Mouse (Mus musculus) C2C12 (cell line): Measurements from ENCODE around the gene Pnliprp2. TPM values are rescaled to one million over a fixed set of nuclear protein-coding genes. Genes with fewer than 3 reads are reported as not detected.

Experiments
- H3K27me3 ChIP-seq: one replicate; pipeline ENCODE4 v1.6.1; 2011; ENCODE audit not compliant: control insufficient read depth, insufficient read depth, insufficient read length
- H3K36me3 ChIP-seq: one replicate; pipeline ENCODE4 v1.6.1; 2011; ENCODE audit not compliant: control insufficient read depth, insufficient read depth
- H3K4me3 ChIP-seq: one replicate; pipeline ENCODE4 v1.5.1; 2011; ENCODE audit warnings: mild to moderate bottlenecking, control low read depth; ENCODE audit not compliant: poor library complexity, insufficient read depth, severe bottlenecking
- H3K79me2 ChIP-seq: one replicate; pipeline ENCODE4 v1.6.1; 2011; ENCODE audit not compliant: control insufficient read depth, insufficient read depth
- H3K79me3 ChIP-seq: one replicate; pipeline ENCODE4 v1.6.1; 2011; ENCODE audit warnings: low read depth, control low read depth
- H3ac ChIP-seq: one replicate; pipeline ENCODE3; 2011; ENCODE audit warnings: low read depth; ENCODE audit not compliant: control insufficient read depth, insufficient read length
- CEBPB ChIP-seq: IDR thresholded peaks from one replicate; pipeline ENCODE4 v1.6.1; 2011; ENCODE audit warnings: low read depth, mild to moderate bottlenecking, control low read depth, moderate library complexity
- CTCF ChIP-seq: IDR thresholded peaks from one replicate; pipeline ENCODE4 v1.5.1; 2011; ENCODE audit not compliant: control insufficient read depth, insufficient read depth, insufficient read length
- FOSL1 ChIP-seq: IDR thresholded peaks from one replicate; pipeline ENCODE4 v1.8.0; 2011; ENCODE audit warnings: mild to moderate bottlenecking, low read length; ENCODE audit not compliant: poor library complexity, insufficient read depth, severe bottlenecking
- MAX ChIP-seq: IDR thresholded peaks from one replicate; pipeline ENCODE4 v1.6.1; 2011; ENCODE audit warnings: mild to moderate bottlenecking, control low read depth
- MYOD1 ChIP-seq: IDR thresholded peaks from one replicate; pipeline ENCODE4 v1.6.1; 2011; ENCODE audit warnings: low read depth; ENCODE audit not compliant: control insufficient read depth, insufficient read length
- MYOG ChIP-seq: IDR thresholded peaks from one replicate; pipeline ENCODE4 v1.6.1; 2011; ENCODE audit not compliant: control insufficient read depth, insufficient read length; ENCODE audit errors: extremely low read depth
- USF1 ChIP-seq: IDR thresholded peaks from one replicate; pipeline ENCODE4 v1.6.1; 2011; ENCODE audit warnings: low read depth, mild to moderate bottlenecking, control low read depth, moderate library complexity
- polyA plus RNA-seq: library from polyadenylated mRNA; unstranded; fragments of >200 nt; fragmentation: generic; extraction: Trizol; gene quantifications from one replicate; pipeline ENCODE4 v1.2.1, GENCODE M21; 2012; ENCODE audit warnings: missing spikeins

Gene Pnliprp2
- polyA plus RNA-seq, 1 experiment = not detected

DNA sequence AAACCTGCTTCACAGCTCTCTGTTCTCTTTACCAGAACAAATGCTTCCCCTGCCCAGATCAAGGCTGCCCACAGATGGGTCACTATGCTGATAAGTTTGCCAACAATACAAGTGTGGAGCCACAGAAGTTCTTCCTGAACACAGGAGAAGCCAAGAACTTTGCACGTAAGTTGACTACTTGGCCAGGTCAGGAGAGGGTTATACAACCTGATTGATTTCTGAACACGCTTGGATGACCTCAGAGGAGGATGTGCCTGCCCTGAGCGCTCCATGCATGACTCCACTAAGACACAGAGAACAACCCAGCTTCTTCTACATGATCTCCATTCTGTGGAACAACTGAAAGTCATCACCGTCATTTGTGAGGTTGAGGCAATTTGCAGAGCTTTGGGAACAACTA, 21.4 kb upstream of the Pnliprp2 start:
- Histone ChIP-seq H3K36me3 (no peaks in the 10 kb centered on the region), H3K79me3 (no peaks in the 10 kb centered on the region), H3K79me2 (no peaks in the 10 kb centered on the region), H3K4me3 (no peak overlapping the region), H3ac (no peak overlapping the region), H3K27me3 (peaks cover 24% of the 10 kb centered on the region)
- no peak for TF ChIP-seq USF1
- TF ChIP-seq MAX = no peak
- no peak for TF ChIP-seq CEBPB
- no peak for TF ChIP-seq MYOD1
- no peak for TF ChIP-seq MYOG
- TF ChIP-seq CTCF = no peak
- TF ChIP-seq FOSL1 = no peak

DNA sequence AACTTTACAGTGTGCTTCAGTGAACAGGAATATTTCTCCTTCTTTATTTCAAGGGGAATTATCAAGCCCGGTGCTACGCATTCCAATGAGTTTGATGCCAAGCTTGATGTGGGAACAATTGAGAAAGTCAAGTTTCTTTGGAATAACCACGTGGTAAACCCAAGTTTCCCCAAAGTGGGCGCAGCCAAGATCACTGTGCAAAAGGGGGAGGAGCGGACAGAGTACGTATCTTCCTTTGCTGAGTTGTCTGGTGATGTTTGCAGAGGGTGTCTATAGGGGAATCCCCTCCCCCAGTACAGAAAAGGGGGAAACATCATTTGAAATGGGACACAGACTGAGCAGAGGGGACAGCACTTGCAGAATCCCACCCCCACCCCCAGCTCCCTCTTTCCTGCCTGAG, 18.5 kb upstream of the Pnliprp2 start:
- Histone ChIP-seq H3K79me3 (no peaks in the 10 kb centered on the region), H3ac (no peak overlapping the region), H3K79me2 (no peaks in the 10 kb centered on the region), H3K4me3 (no peak overlapping the region), H3K36me3 (no peaks in the 10 kb centered on the region), H3K27me3 (peaks cover 14% of the 10 kb centered on the region)
- no peak for TF ChIP-seq MAX
- no peak for TF ChIP-seq USF1
- no peak for TF ChIP-seq FOSL1
- no peak for TF ChIP-seq MYOG
- no peak for TF ChIP-seq CTCF
- no peak for TF ChIP-seq CEBPB
- no peak for TF ChIP-seq MYOD1

DNA sequence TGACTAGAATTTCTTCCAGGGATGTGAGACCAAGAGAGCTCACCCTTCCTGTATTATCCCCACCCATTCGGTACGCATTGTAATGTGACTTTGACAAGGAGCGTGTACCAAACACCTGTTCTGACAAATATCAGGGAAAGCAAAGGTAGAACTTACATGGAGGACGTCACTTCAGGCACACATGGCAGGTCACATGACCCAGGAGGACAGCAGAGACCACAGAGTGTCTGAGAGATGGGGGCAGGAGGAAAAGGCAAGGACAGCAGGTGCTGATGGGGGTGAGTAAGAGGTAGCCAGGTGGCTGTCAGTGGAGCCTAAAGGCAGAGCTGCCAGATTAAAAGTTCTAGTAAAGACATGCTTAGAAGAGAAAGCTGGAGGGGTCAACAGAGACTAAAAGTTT, 16.8 kb upstream of the Pnliprp2 start:
- Histone ChIP-seq H3K36me3 (no peaks in the 10 kb centered on the region), H3K79me3 (no peaks in the 10 kb centered on the region), H3ac (no peak overlapping the region), H3K79me2 (no peaks in the 10 kb centered on the region), H3K4me3 (no peak overlapping the region), H3K27me3 (no peaks in the 10 kb centered on the region)
- TF ChIP-seq USF1 (no peak), CTCF (no peak), MAX (no peak), FOSL1 (no peak)

- H3K4me3 ChIP-seq = no peak overlapping the region
- no peaks in the 10 kb centered on the region for H3K79me3 ChIP-seq
- TF ChIP-seq CTCF (no peak), MYOD1 (no peak), FOSL1 (no peak), MAX (no peak), MYOG (no peak), CEBPB (no peak), USF1 (no peak)
- H3K79me2 ChIP-seq = no peaks in the 10 kb centered on the region
- no peaks in the 10 kb centered on the region for H3K36me3 ChIP-seq
- H3ac ChIP-seq = no peak overlapping the region
- H3K27me3 ChIP-seq = no peaks in the 10 kb centered on the region
Measured at GRCm38 (mm10) chr19:58743736-58744135, 15.8 kb upstream of the Pnliprp2 start.

DNA sequence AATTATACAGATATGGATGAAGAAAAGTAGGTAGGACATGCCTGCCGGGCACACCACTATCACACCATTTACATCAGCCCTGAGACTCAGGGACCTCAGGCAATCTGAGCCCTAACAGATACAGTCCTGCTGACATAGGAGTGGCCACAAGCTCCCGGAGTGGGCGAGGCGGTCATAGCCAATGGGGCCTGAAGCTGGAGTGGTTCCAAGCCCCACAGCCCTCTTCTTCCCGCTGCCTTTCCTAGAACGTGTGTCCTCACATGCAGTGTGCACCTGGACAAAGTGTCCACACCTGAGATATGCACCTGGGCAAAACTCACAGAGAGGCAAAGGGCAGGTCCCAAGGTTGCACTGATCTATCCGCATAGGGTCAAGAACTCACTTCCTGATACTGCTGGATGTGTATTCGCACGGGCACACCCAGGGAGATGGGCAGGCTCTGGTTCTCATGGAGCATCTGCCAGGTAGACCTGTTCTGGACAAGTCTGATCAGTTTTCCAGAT, 12.0 kb upstream of the Pnliprp2 start:
- Histone ChIP-seq H3K79me3 (no peaks in the 10 kb centered on the region), H3ac (no peak overlapping the region), H3K79me2 (no peaks in the 10 kb centered on the region), H3K27me3 (no peaks in the 10 kb centered on the region), H3K4me3 (no peak overlapping the region), H3K36me3 (no peaks in the 10 kb centered on the region)
- TF ChIP-seq MAX (no peak), CEBPB (no peak), MYOD1 (no peak), FOSL1 (no peak), USF1 (no peak), MYOG (no peak), CTCF (no peak)

DNA sequence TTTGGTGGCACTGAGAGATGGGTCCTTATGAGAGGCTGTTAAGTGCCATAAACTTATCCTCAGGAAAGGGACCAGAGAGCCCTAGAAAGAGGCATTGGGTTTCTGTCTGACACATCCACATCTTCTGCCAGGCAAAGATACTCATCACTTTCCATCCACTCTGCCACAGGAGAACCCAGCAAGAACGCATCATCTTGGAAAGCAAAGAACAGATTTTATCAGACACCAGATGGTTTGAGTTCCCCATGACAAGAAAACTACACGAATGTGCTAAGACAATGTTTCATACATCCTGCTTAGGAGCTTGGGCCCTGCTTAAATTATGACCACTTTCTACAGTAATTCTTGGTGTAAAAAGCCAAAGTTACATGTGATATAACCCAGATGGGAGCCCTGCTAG, 8.7 kb upstream of the Pnliprp2 start:
- no peak for TF ChIP-seq FOSL1
- TF ChIP-seq USF1 = no peak
- no peak for TF ChIP-seq MYOD1
- TF ChIP-seq CEBPB = no peak
- no peaks in the 10 kb centered on the region for H3K79me3 ChIP-seq
- no peaks in the 10 kb centered on the region for H3K79me2 ChIP-seq
- H3K36me3 ChIP-seq = no peaks in the 10 kb centered on the region
- H3K27me3 ChIP-seq = no peaks in the 10 kb centered on the region
- H3ac ChIP-seq = no peak overlapping the region
- no peak overlapping the region for H3K4me3 ChIP-seq
